Mouse (Mus musculus) lung, postnatal 0 days (tissue): Measurements from ENCODE around the gene Arhgap28. TPM values are rescaled to one million over a fixed set of nuclear protein-coding genes. Genes with fewer than 3 reads are reported as not detected.

Experiments
- ATAC-seq: fragments of 200-750 bp; cut with Nextera tagmentation; 2 replicates; pipeline ENCODE4 v1.8.0; 2017; ENCODE audit warnings: moderate library complexity
- DNase-seq: peaks from one replicate; pipeline ENCODE4 v3.0.0-alpha.2; 2016; ENCODE audit warnings: low spot score
- H3K27ac ChIP-seq: fragments of 300-500 bp; sonication (generic); 2 replicates; pipeline ENCODE4 v1.5.1; 2014; ENCODE audit warnings: antibody characterized with exemption, mild to moderate bottlenecking, low read length, mixed read lengths
- H3K27me3 ChIP-seq: fragments of 300-500 bp; sonication (generic); replicated peaks from 2 replicates; pipeline ENCODE4 v1.6.1; 2014; ENCODE audit warnings: low read length, mixed read lengths; ENCODE audit not compliant: insufficient read depth
- H3K36me3 ChIP-seq: fragments of 300-500 bp; sonication (generic); 2 replicates; pipeline ENCODE4 v1.6.1; 2014; ENCODE audit warnings: low read length, mixed read lengths; ENCODE audit not compliant: insufficient read depth
- H3K4me1 ChIP-seq: fragments of 300-500 bp; sonication (generic); 2 replicates; pipeline ENCODE4 v1.6.1; 2014; ENCODE audit warnings: antibody characterized with exemption, low read depth, low read length, mixed read lengths; ENCODE audit not compliant: insufficient read depth
- H3K4me2 ChIP-seq: fragments of 300-500 bp; sonication (generic); replicated peaks from 2 replicates; pipeline ENCODE4 v1.6.1; 2014; ENCODE audit warnings: low read depth, mild to moderate bottlenecking, low read length, moderate library complexity, mixed read lengths
- H3K4me3 ChIP-seq: fragments of 300-500 bp; sonication (generic); 2 replicates; pipeline ENCODE4 v1.5.1; 2014; ENCODE audit warnings: low read depth, low read length
- H3K9ac ChIP-seq: fragments of 300-500 bp; sonication (generic); replicated peaks from 2 replicates; pipeline ENCODE4 v1.6.1; 2014; ENCODE audit warnings: low read depth, mild to moderate bottlenecking
- H3K9me3 ChIP-seq: fragments of 300-500 bp; sonication (generic); 2 replicates; pipeline ENCODE4 v1.6.1; 2016; ENCODE audit warnings: low read length, mixed read lengths
- CTCF ChIP-seq: IDR thresholded peaks from 2 replicates; pipeline ENCODE4 v1.5.1; 2016; ENCODE audit warnings: antibody characterized with exemption, mild to moderate bottlenecking
- EP300 ChIP-seq: IDR thresholded peaks from 2 replicates; pipeline ENCODE4 v1.6.1; 2016; ENCODE audit warnings: antibody characterized with exemption, mild to moderate bottlenecking, control low read depth
- WGBS: fragments of 180-500 bp; shearing (Covaris S2); extraction: QIAGEN DNeasy Blood & Tissue Kit; methylation state at CpG from one replicate; pipeline ENCODE4 v1.1.7; 2014; 5-methylcytosine and 5-hydroxymethylcytosine counted together
- polyA plus RNA-seq: library from polyadenylated mRNA; unstranded; fragments of >200 nt; fragmentation: Nextera tagmentation; extraction: Ambion mirVana; gene quantifications from 2 replicates; pipeline ENCODE4 v1.2.1, GENCODE M21; 2015

The Arhgap28 gene
- polyA plus RNA-seq, 1 experiment from 2014 or later = 13.3 TPM

GRCm38 (mm10) chr17:67927864-67928263 lies 76.1 kb downstream of the Arhgap28 start:
- peak overlapping the region; percentile 66 for H3K27ac ChIP-seq
- no peak overlapping the region for H3K4me3 ChIP-seq
- H3K36me3 ChIP-seq = no peaks in the 10 kb centered on the region
- peak; percentile 30 for DNase-seq
- WGBS = 76% methylated on average over 8 of the region's 8 CpGs
- H3K4me2 ChIP-seq = no peak overlapping the region
- H3K4me1 ChIP-seq = peaks cover 4% of the 10 kb centered on the region; the same call in 1 of the 2 replicates
- TF ChIP-seq EP300 (peak; percentile 97), CTCF (no peak)
- H3K9me3 ChIP-seq = no peaks in the 10 kb centered on the region
- peak; percentile 83 for ATAC-seq
- no peaks in the 10 kb centered on the region for H3K27me3 ChIP-seq
- H3K9ac ChIP-seq = no peak overlapping the region

GRCm38 (mm10) chr17:67919959-67920358 lies 84.0 kb downstream of the Arhgap28 start:
- no peak for ATAC-seq

GRCm38 (mm10) chr17:67918201-67918600 lies 85.7 kb downstream of the Arhgap28 start:
- WGBS = 85% methylated on average over 7 of the region's 7 CpGs
- Histone ChIP-seq H3K4me1 (0 out of 2 replicates have a peak, but pooled peaks cover 4% of the 10 kb centered on the region), H3K36me3 (no peaks in the 10 kb centered on the region), H3K4me3 (no peak overlapping the region), H3K27me3 (no peaks in the 10 kb centered on the region), H3K4me2 (no peak overlapping the region), H3K9me3 (no peaks in the 10 kb centered on the region), H3K27ac (no peak overlapping the region), H3K9ac (no peak overlapping the region)
- DNase-seq (no peak), ATAC-seq (no peak)
- TF ChIP-seq CTCF (no peak), EP300 (no peak)

More at GRCm38 (mm10) chr17:67919959-67920358, 84.0 kb downstream of the Arhgap28 start:
- Histone ChIP-seq H3K9ac (no peak overlapping the region), H3K9me3 (no peaks in the 10 kb centered on the region), H3K4me3 (no peak overlapping the region), H3K4me2 (no peak overlapping the region), H3K36me3 (no peaks in the 10 kb centered on the region), H3K27me3 (no peaks in the 10 kb centered on the region), H3K4me1 (0 out of 2 replicates have a peak, but pooled peaks cover 4% of the 10 kb centered on the region), H3K27ac (no peak overlapping the region)
- WGBS = 70% methylated on average over 7 of the region's 7 CpGs
- DNase-seq = no peak
- no peak for TF ChIP-seq CTCF

GRCm38 (mm10) chr17:67916901-67917300 lies 87.0 kb downstream of the Arhgap28 start:
- Histone ChIP-seq H3K9me3 (no peaks in the 10 kb centered on the region), H3K4me3 (no peak overlapping the region), H3K4me1 (0 out of 2 replicates have a peak, but pooled peaks cover 4% of the 10 kb centered on the region), H3K27ac (no peak overlapping the region), H3K27me3 (no peaks in the 10 kb centered on the region), H3K4me2 (no peak overlapping the region), H3K9ac (no peak overlapping the region), H3K36me3 (no peaks in the 10 kb centered on the region)
- ATAC-seq = peak; percentile 16; the same call in 1 of the 2 replicates
- TF ChIP-seq CTCF (no peak), EP300 (no peak)
- 58% methylated on average over 2 of the region's 2 CpGs for WGBS
- peak; percentile 17 for DNase-seq

GRCm38 (mm10) chr17:67912640-67913039 lies 91.3 kb downstream of the Arhgap28 start:
- H3K9me3 ChIP-seq = no peaks in the 10 kb centered on the region
- H3K9ac ChIP-seq = no peak overlapping the region
- peak; percentile 70 for ATAC-seq
- H3K4me1 ChIP-seq = 0 out of 2 replicates have a peak, but pooled peaks cover 4% of the 10 kb centered on the region
- no peak overlapping the region for H3K27ac ChIP-seq
- WGBS = 47% methylated on average over 12 of the region's 12 CpGs
- H3K4me3 ChIP-seq = no peak overlapping the region
- H3K4me2 ChIP-seq = no peak overlapping the region
- TF ChIP-seq CTCF = peak; percentile 86
- no peak for TF ChIP-seq EP300
- DNase-seq = peak; percentile 55
- no peaks in the 10 kb centered on the region for H3K36me3 ChIP-seq
- no peaks in the 10 kb centered on the region for H3K27me3 ChIP-seq

GRCm38 (mm10) chr17:67912051-67912450 lies 91.9 kb downstream of the Arhgap28 start:
- TF ChIP-seq CTCF (no peak), EP300 (no peak)
- no peak overlapping the region for H3K4me2 ChIP-seq

More at GRCm38 (mm10) chr17:67912051-67912450, 91.9 kb downstream of the Arhgap28 start:
- 70% methylated on average over 11 of the region's 11 CpGs for WGBS
- no peak overlapping the region for H3K4me3 ChIP-seq
- DNase-seq (no peak), ATAC-seq (no peak)
- no peak overlapping the region for H3K27ac ChIP-seq
- H3K9me3 ChIP-seq = no peaks in the 10 kb centered on the region
- H3K9ac ChIP-seq = no peak overlapping the region
- H3K36me3 ChIP-seq = no peaks in the 10 kb centered on the region
- H3K4me1 ChIP-seq = 0 out of 2 replicates have a peak, but pooled peaks cover 5% of the 10 kb centered on the region
- no peaks in the 10 kb centered on the region for H3K27me3 ChIP-seq
